Mouse (Mus musculus): ENCODE data around the gene Fbxl20. TPM values are rescaled to one million over a fixed set of nuclear protein-coding genes. Genes with fewer than 3 reads are reported as not detected.

The Fbxl20 gene
- 41.4 TPM for polyA plus RNA-seq (2017; shearing (Covaris generic))

GRCm38 (mm10) chr11:98149786-98150624 is at the start of gene Fbxl20:
Gene Fbxl20, minus strand, starts transcription at chr11:98150403.

GRCm38 (mm10) chr11:98192901-98193805 is 43.0 kb upstream of the Fbxl20 start, which contains the start of gene Med1:
Gene Med1, minus strand, starts transcription at chr11:98193293.

GRCm38 (mm10) chr11:98052989-98053834 is 97.0 kb downstream of the Fbxl20 start, which contains the start of gene Stac2:
Gene Stac2, minus strand, starts transcription at chr11:98053462.

Other genes with a start within 250 kb of the Fbxl20 start
- gene Plxdc1, start 164.0 kb downstream of the Fbxl20 start, polyA plus RNA-seq (2017; shearing (Covaris generic)), result 2.4 TPM
- gene Arl5c, start 154.2 kb downstream of the Fbxl20 start, polyA plus RNA-seq (2017; shearing (Covaris generic)), result 67.3 TPM
- gene Cacnb1, start 127.4 kb downstream of the Fbxl20 start, polyA plus RNA-seq (2017; shearing (Covaris generic)), result 13.5 TPM
- 1,729 TPM for gene Rpl19, start 123.7 kb downstream of the Fbxl20 start, polyA plus RNA-seq (2017; shearing (Covaris generic))
- gene Stac2, start 96.9 kb downstream of the Fbxl20 start, polyA plus RNA-seq (2017; shearing (Covaris generic)), result not detected
- 63.3 TPM for gene Med1, start 42.9 kb upstream of the Fbxl20 start, polyA plus RNA-seq (2017; shearing (Covaris generic))
- gene Cdk12, start 52.7 kb upstream of the Fbxl20 start, polyA plus RNA-seq (2017; shearing (Covaris generic)), result 20.0 TPM
- gene Neurod2, start 179.2 kb upstream of the Fbxl20 start, polyA plus RNA-seq (2017; shearing (Covaris generic)), result not detected
- not detected for gene Ppp1r1b, start 198.0 kb upstream of the Fbxl20 start, polyA plus RNA-seq (2017; shearing (Covaris generic))
- gene Stard3, start 208.0 kb upstream of the Fbxl20 start, polyA plus RNA-seq (2017; shearing (Covaris generic)), result 44.2 TPM
- gene Tcap, start 233.4 kb upstream of the Fbxl20 start, polyA plus RNA-seq (2017; shearing (Covaris generic)), result not detected
- not detected for gene Pnmt, start 236.0 kb upstream of the Fbxl20 start, polyA plus RNA-seq (2017; shearing (Covaris generic))